Mouse (Mus musculus): Measurements from ENCODE around the gene Gm10037. TPM values are rescaled to one million over a fixed set of nuclear protein-coding genes. Genes with fewer than 3 reads are reported as not detected.

The Gm10037 gene
- polyA plus RNA-seq, 1 experiment from 2014 or later: 3.5 TPM

DNA sequence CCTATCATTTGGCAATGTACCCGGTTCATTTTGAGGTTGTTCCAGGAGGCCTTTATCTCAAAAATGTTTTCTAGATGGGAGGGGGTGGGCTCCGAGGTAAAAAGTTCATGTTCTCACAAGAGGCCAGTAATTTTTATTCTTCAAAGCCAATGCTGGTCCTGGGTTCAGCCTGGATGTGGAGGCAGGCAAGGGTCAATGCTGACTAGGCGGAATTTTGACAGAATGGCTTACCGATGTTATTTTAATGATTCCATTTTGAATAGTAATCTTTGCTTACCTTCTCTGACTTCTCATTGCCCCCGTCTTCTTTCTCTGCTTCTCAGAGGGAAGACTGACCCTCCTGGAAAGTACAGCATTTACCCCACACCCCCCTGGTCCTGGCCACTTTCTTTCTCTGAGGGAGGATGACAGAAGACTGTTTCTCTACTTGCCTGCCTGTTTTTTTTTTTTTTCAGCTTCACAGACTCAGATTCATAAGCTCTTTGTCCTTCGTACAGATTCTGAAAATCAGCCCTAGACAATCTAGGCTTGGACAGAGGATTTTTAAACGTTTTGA lies 45.9 kb downstream of the Gm10037 start:
- 69% methylated on average over 6 of the region's 7 CpGs for WGBS
- no peaks in the 10 kb centered on the region for H3K36me3 ChIP-seq
- H3K4me3 ChIP-seq (replicated peaks): no peak overlapping the region
- H3K27me3 ChIP-seq: no peaks in the 10 kb centered on the region
- H3K9ac ChIP-seq (replicated peaks): no peak overlapping the region
- H3K4me2 ChIP-seq: no peak overlapping the region
- H3K4me1 ChIP-seq (replicated peaks): no peaks in the 10 kb centered on the region
- no peak overlapping the region for H3K27ac ChIP-seq
- no peaks in the 10 kb centered on the region; the same call in 1 of the 2 replicates for H3K9me3 ChIP-seq
- ATAC-seq (ENCODE audit: insufficient number of reproducible peaks, insufficient read depth, low FRiP score, low TSS enrichment, low read depth): no peak

DNA sequence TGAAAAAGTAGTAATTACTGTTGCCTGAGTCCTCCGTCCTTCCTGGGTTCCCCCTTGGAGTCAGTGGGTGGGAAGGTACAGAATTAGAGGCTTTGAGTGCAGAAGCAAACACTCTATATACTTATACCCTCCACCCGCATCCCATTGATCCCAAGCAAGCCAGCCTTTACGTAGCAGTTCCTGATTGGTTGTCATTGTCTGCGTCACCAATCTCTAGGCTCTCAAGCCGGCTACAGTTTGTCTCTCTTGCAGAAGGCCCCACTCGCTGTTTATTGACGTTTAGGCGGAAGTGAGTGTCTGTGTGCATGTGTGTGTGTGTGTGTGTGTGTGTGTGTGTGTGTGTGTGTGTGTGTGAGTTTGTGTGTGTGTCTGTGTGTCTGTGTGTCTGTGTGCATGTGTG lies 53.1 kb downstream of the Gm10037 start:
- H3K4me3 ChIP-seq (replicated peaks): no peak overlapping the region
- H3K9ac ChIP-seq (replicated peaks): no peak overlapping the region
- no peak overlapping the region for H3K27ac ChIP-seq
- H3K27me3 ChIP-seq: no peaks in the 10 kb centered on the region
- WGBS: 91% methylated on average over 8 of the region's 8 CpGs
- no peak overlapping the region for H3K4me2 ChIP-seq
- peaks cover 13% of the 10 kb centered on the region; the same call in 1 of the 2 replicates for H3K9me3 ChIP-seq
- H3K4me1 ChIP-seq (replicated peaks): no peaks in the 10 kb centered on the region
- H3K36me3 ChIP-seq: no peaks in the 10 kb centered on the region
- no peak for ATAC-seq (ENCODE audit: insufficient number of reproducible peaks, insufficient read depth, low FRiP score, low TSS enrichment, low read depth)

Other genes starting within 250 kb of the Gm10037 start
- gene Zfp729b, start 221.4 kb upstream of the Gm10037 start, polyA plus RNA-seq (2016; fragmentation: Nextera tagmentation; extraction: Ambion mirVana): 5.3 TPM in 2 replicates
- gene Gm49345, start 193.3 kb upstream of the Gm10037 start, polyA plus RNA-seq (2016; fragmentation: Nextera tagmentation; extraction: Ambion mirVana): 0.20 TPM in 1 of 2 replicates, not detected in the other
- gene Zfp729a, start 193.3 kb upstream of the Gm10037 start, polyA plus RNA-seq (2016; fragmentation: Nextera tagmentation; extraction: Ambion mirVana): 3.4 and 3.6 TPM in 2 replicates
- 15.1 and 15.8 TPM in 2 replicates for gene Zfp738, start 144.0 kb upstream of the Gm10037 start, polyA plus RNA-seq (2016; fragmentation: Nextera tagmentation; extraction: Ambion mirVana)
- 8.4 and 9.3 TPM in 2 replicates for gene Zfp65, start 101.9 kb upstream of the Gm10037 start, polyA plus RNA-seq (2016; fragmentation: Nextera tagmentation; extraction: Ambion mirVana)
- gene Zfp85, start 75.9 kb upstream of the Gm10037 start, polyA plus RNA-seq (2016; fragmentation: Nextera tagmentation; extraction: Ambion mirVana): 5.4 and 7.3 TPM in 2 replicates
- gene Zfp493, start 51.4 kb upstream of the Gm10037 start, polyA plus RNA-seq (2016; fragmentation: Nextera tagmentation; extraction: Ambion mirVana): 2.4 and 3.0 TPM in 2 replicates
- 8.0 and 9.2 TPM in 2 replicates for gene Zfp273, start 17.4 kb upstream of the Gm10037 start, polyA plus RNA-seq (2016; fragmentation: Nextera tagmentation; extraction: Ambion mirVana)
- not detected in 2 replicates for gene BC048507, start 32.2 kb downstream of the Gm10037 start, polyA plus RNA-seq (2016; fragmentation: Nextera tagmentation; extraction: Ambion mirVana)

Measured in limb, embryonic 12.5 days (tissue).